In the genomic region with DNA sequence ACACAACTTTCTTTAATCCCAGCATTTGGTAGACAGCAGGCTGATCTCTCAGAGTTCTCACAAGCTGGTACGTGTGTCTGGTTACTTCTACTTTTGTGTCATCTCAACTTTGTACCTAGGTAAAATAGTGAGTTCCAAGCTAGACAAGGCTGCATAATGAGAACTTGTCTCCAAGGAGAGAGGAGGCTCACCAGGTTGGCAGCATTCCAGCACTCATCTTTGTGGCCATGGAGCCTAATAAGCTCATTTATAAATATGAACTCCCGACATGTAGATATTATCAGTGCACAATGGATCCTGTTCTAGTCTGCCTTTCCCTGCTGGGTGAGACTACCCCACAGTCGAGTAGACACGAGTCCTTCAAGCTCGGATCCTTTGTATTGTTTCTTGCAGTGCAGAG, we compare ENCODE assay signal across 8 mouse cellular contexts. TPM values are rescaled to one million over a fixed set of nuclear protein-coding genes. Genes with fewer than 3 reads are reported as not detected.
A peak's percentile ranks its signal among the peaks of the same experiment; 100 is the strongest.
DNase-seq lines count a peak whose midpoint lies in the region; ATAC-seq lines count a peak whose summit lies in the region.

No protein-coding gene starts in this region.

- no peaks in the 10 kb centered on the region for H3K9me3 ChIP-seq in erythroblast, embryonic 14.5 days (ENCODE audit: control insufficient read depth, low read length)
- H3K9me3 ChIP-seq in liver, embryonic 13.5 days (replicated peaks): no peaks in the 10 kb centered on the region

- no peak for ATAC-seq in erythroblast, adult 5-6 weeks (replicated peaks; ENCODE audit: low FRiP score, poor library complexity, severe bottlenecking)
- ATAC-seq in liver, embryonic 13.5 days (ENCODE audit: low read depth): no peak
- ATAC-seq in monocyte, adult 5-6 weeks (replicated peaks; ENCODE audit: insufficient number of reproducible peaks, low FRiP score, low TSS enrichment, poor library complexity, severe bottlenecking): no peak

- peak overlapping the region; percentile 86 for H3K4me3 ChIP-seq in erythroblast, embryonic 14.5 days (replicated peaks)
- peak overlapping the region; percentile 94 for H3K4me3 ChIP-seq in liver, embryonic 13.5 days (replicated peaks)

- DNase-seq in right cerebral cortex, postnatal 14 days: peak; percentile 43
- no peak for DNase-seq in right cerebral cortex, postnatal 25 days
- no peak for DNase-seq in liver, embryonic 13.5 days
- DNase-seq in left cerebral cortex, adult 18-20 months (ENCODE audit: low spot score in 2 of 2): no peak
- DNase-seq in left cerebral cortex, adult 9 months (ENCODE audit: low spot score in 2 of 2): no peak

- peaks cover 79% of the 10 kb centered on the region for H3K36me3 ChIP-seq in erythroblast, embryonic 14.5 days (ENCODE audit: control insufficient read depth)
- peaks cover 79% of the 10 kb centered on the region for H3K36me3 ChIP-seq in liver, embryonic 13.5 days

- H3K4me2 ChIP-seq in liver, embryonic 13.5 days: peak overlapping the region; percentile 95

- peak overlapping the region; percentile 95 for H3K27ac ChIP-seq in liver, embryonic 13.5 days

- H3K9ac ChIP-seq in liver, embryonic 13.5 days: peak overlapping the region; percentile 94

- peaks cover 56% of the 10 kb centered on the region for H3K4me1 ChIP-seq in erythroblast, embryonic 14.5 days (ENCODE audit: control insufficient read depth)
- H3K4me1 ChIP-seq in liver, embryonic 13.5 days (replicated peaks): peaks cover 59% of the 10 kb centered on the region

- WGBS in liver, embryonic 13.5 days (ENCODE audit: insufficient replicate concordance): 69% methylated on average over 5 of the region's 5 CpGs

- no peaks in the 10 kb centered on the region for H3K27me3 ChIP-seq in erythroblast, embryonic 14.5 days (ENCODE audit: control insufficient read depth)
- no peaks in the 10 kb centered on the region for H3K27me3 ChIP-seq in liver, embryonic 13.5 days

RNA-seq across cellular contexts. Expression of gene 2310033P09Rik, which starts 1.5 kb away (rescaled TPM):
- polyA plus RNA-seq in erythroblast, embryonic 14.5 days (2012): 6.9 and 8.6 TPM in 2 replicates
- 0.77 and 6.9 TPM in 2 replicates for total RNA-seq in erythroblast, adult 5-6 weeks (2015; ENCODE audit: low replicate concordance)
- total RNA-seq in erythroblast, adult 5-6 weeks (2017; ENCODE audit: low replicate concordance): 4.4 and 8.2 TPM in 2 replicates
- polyA plus RNA-seq in liver, embryonic 13.5 days (2015; fragmentation: Nextera tagmentation; extraction: Ambion mirVana): 26.2 and 26.8 TPM in 2 replicates
- total RNA-seq in left cerebral cortex, adult 18-20 months (2021): 10 to 100 TPM; 20.6 to 21.2 TPM
- 8.9 to 16.8 TPM (median 16.4 TPM) in 3 replicates for total RNA-seq in monocyte, adult 5-6 weeks (2017)

RNA-seq across cellular contexts. Expression of gene Mrpl55, which starts 7.3 kb away (rescaled TPM):
- 4.0 and 5.3 TPM in 2 replicates for polyA plus RNA-seq in erythroblast, embryonic 14.5 days (2012)
- 5.4 and 11.3 TPM in 2 replicates for total RNA-seq in erythroblast, adult 5-6 weeks (2015; ENCODE audit: low replicate concordance)
- total RNA-seq in erythroblast, adult 5-6 weeks (2017; ENCODE audit: low replicate concordance): 10.1 and 14.1 TPM in 2 replicates
- polyA plus RNA-seq in liver, embryonic 13.5 days (2015; fragmentation: Nextera tagmentation; extraction: Ambion mirVana): 69.6 and 75.8 TPM in 2 replicates
- 10 to 100 TPM; 43.8 to 44.4 TPM for total RNA-seq in left cerebral cortex, adult 18-20 months (2021)
- 21.2 to 48.1 TPM (median 23.8 TPM) in 3 replicates for total RNA-seq in monocyte, adult 5-6 weeks (2017)

RNA-seq across cellular contexts. Expression of gene Guk1, which starts 17.6 kb away (rescaled TPM):
- 1.9 and 3.8 TPM in 2 replicates for polyA plus RNA-seq in erythroblast, embryonic 14.5 days (2012)
- 13.8 and 20.4 TPM in 2 replicates for total RNA-seq in erythroblast, adult 5-6 weeks (2015; ENCODE audit: low replicate concordance)
- total RNA-seq in erythroblast, adult 5-6 weeks (2017; ENCODE audit: low replicate concordance): 4.5 and 8.2 TPM in 2 replicates
- 71.2 and 76.4 TPM in 2 replicates for polyA plus RNA-seq in liver, embryonic 13.5 days (2015; fragmentation: Nextera tagmentation; extraction: Ambion mirVana)
- total RNA-seq in left cerebral cortex, adult 18-20 months (2021): 100 to 1,000 TPM; 144 TPM
- total RNA-seq in monocyte, adult 5-6 weeks (2017): 23.1 to 45.9 TPM (median 32.7 TPM) in 3 replicates

RNA-seq across cellular contexts. Expression of gene Arf1, which starts 18.5 kb away (rescaled TPM):
- 10.0 and 10.5 TPM in 2 replicates for polyA plus RNA-seq in erythroblast, embryonic 14.5 days (2012)
- total RNA-seq in erythroblast, adult 5-6 weeks (2015; ENCODE audit: low replicate concordance): 111 and 132 TPM in 2 replicates
- 93.9 and 107 TPM in 2 replicates for total RNA-seq in erythroblast, adult 5-6 weeks (2017; ENCODE audit: low replicate concordance)
- polyA plus RNA-seq in liver, embryonic 13.5 days (2015; fragmentation: Nextera tagmentation; extraction: Ambion mirVana): 275 and 317 TPM in 2 replicates
- 100 to 1,000 TPM; 451 to 469 TPM for total RNA-seq in left cerebral cortex, adult 18-20 months (2021)
- total RNA-seq in monocyte, adult 5-6 weeks (2017): 337 to 405 TPM (median 396 TPM) in 3 replicates

RNA-seq across cellular contexts. Expression of gene Gjc2, which starts 26.6 kb away (rescaled TPM):
- 0.03 TPM in 1 of 2 replicates, not detected in the other for polyA plus RNA-seq in erythroblast, embryonic 14.5 days (2012)
- not detected in 2 replicates for total RNA-seq in erythroblast, adult 5-6 weeks (2015; ENCODE audit: low replicate concordance)
- total RNA-seq in erythroblast, adult 5-6 weeks (2017; ENCODE audit: low replicate concordance): not detected in 2 replicates
- polyA plus RNA-seq in liver, embryonic 13.5 days (2015; fragmentation: Nextera tagmentation; extraction: Ambion mirVana): 0.05 and 0.07 TPM in 2 replicates
- total RNA-seq in left cerebral cortex, adult 18-20 months (2021): 1 to 10 TPM; 7.5 to 8.1 TPM
- not detected in 3 replicates for total RNA-seq in monocyte, adult 5-6 weeks (2017)
